9 mouse cellular contexts compared by ENCODE assay signal in the genomic region with DNA sequence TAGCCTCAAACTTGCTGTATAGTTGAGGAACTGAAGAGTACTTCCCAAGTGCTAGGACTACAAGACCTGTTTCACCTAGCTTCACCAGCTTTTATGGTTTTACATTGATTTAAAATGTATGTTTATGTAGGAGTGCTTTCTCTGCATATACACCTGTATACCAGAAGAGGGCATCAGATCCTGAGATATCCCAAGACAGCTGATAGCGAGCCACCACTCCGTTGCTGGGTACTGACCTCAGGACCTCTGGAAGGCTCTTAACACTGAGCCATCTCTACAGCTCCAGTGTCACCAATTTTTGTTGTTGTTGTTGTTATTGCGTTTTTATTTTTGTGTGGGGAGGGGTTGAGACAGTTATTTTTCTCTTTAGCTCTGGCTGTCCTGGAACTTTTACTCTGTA. TPM values are rescaled to one million over a fixed set of nuclear protein-coding genes. Genes with fewer than 3 reads are reported as not detected.
DNase-seq lines count a peak whose midpoint lies in the region; ATAC-seq and TF ChIP-seq lines count a peak whose summit lies in the region.
"Had no signal": no experiment of that assay in that cellular context is flagged by ENCODE, and none has a peak within 500 bp of the region (broad histone marks: within the 10 kb centered on the region; RNA-seq: fewer than 3 reads in every experiment).

No protein-coding gene starts in this region.

- H3K9me3 ChIP-seq in kidney, embryonic 14.5 days (ENCODE audit: control insufficient read depth, low read length): no peaks in the 10 kb centered on the region
- no peaks in the 10 kb centered on the region for H3K9me3 ChIP-seq in ES-E14 (ENCODE audit: control insufficient read depth, insufficient read depth, low read depth, low read length)
- H3K9me3 ChIP-seq in hindbrain, postnatal 0 days (ENCODE audit: low read length): no peaks in the 10 kb centered on the region
- H3K9me3 ChIP-seq: limb, embryonic 13.5 days had no signal

- H3K9ac ChIP-seq in kidney, embryonic 14.5 days (ENCODE audit: low read depth, low read length): no peak overlapping the region
- no peak overlapping the region for H3K9ac ChIP-seq in ES-E14 (ENCODE audit: insufficient read depth, low read depth, low read length, poor library complexity, severe bottlenecking)
- no peak overlapping the region for H3K9ac ChIP-seq in hindbrain, postnatal 0 days (replicated peaks; ENCODE audit: low read length)
- H3K9ac ChIP-seq: limb, embryonic 13.5 days had no signal

- no peak overlapping the region for H3K4me3 ChIP-seq in kidney, embryonic 14.5 days (ENCODE audit: low read length)
- H3K4me3 ChIP-seq in ES-E14 (ENCODE audit: insufficient read depth in 1 of 2, low read depth in 1 of 2, low read length in 2 of 2, poor library complexity in 1 of 2, severe bottlenecking in 1 of 2): no peak overlapping the region
- H3K4me3 ChIP-seq in hindbrain, postnatal 0 days (ENCODE audit: low read length): no peak overlapping the region
- H3K4me3 ChIP-seq: limb, embryonic 13.5 days had no signal

- peak; percentile 65 for TF ChIP-seq CTCF in hindbrain, postnatal 0 days (IDR thresholded peaks at IDR 0.05; ENCODE audit: low read depth)

- no peaks in the 10 kb centered on the region for H3K27me3 ChIP-seq in kidney, embryonic 14.5 days (ENCODE audit: control insufficient read depth, insufficient read depth, low read length)
- no peaks in the 10 kb centered on the region for H3K27me3 ChIP-seq in hindbrain, postnatal 0 days (ENCODE audit: insufficient read depth, low read length)

- H3K4me2 ChIP-seq in kidney, embryonic 14.5 days (replicated peaks; ENCODE audit: low read depth, low read length): no peak overlapping the region
- no peak overlapping the region for H3K4me2 ChIP-seq in hindbrain, postnatal 0 days (ENCODE audit: low read depth, low read length)
- H3K4me2 ChIP-seq: limb, embryonic 13.5 days had no signal

- in situ Hi-C loops in ES-E14 (cut with MboI; ENCODE audit: low sequenced_read_pairs in 2 of 2, unreplicated experiment in 2 of 2): loop anchor here (25.0 kb wide), 5 partner anchors 237 to 538 kb away; partner anchors contain the start of genes Gpr82 (in 2 of the 2) and Nyx (in 2 of the 2)

- no peak for DNase-seq in kidney, adult 8-10 months
- peak; percentile 24 to 37 for DNase-seq in B cell, adult 2 months
- no peak for DNase-seq in ES-E14 (ENCODE audit: low read depth, low spot score)
- peak; percentile 40 for DNase-seq in hindbrain, postnatal 0 days (ENCODE audit: low spot score)
- no peak for DNase-seq in right cerebral cortex, adult 2 months (ENCODE audit: low spot score in 2 of 2)
- no peak for DNase-seq in lung, postnatal 14 days
- DNase-seq in urinary bladder, postnatal 10 days (ENCODE audit: low spot score): no peak

- H3K36me3 ChIP-seq in kidney, embryonic 14.5 days (ENCODE audit: control insufficient read depth, insufficient read depth, low read length): no peaks in the 10 kb centered on the region
- H3K36me3 ChIP-seq in ES-E14 (ENCODE audit: control insufficient read depth, insufficient read depth, low read length, poor library complexity, severe bottlenecking): no peaks in the 10 kb centered on the region
- no peaks in the 10 kb centered on the region for H3K36me3 ChIP-seq in hindbrain, postnatal 0 days (ENCODE audit: insufficient read depth, low read length)
- H3K36me3 ChIP-seq: limb, embryonic 13.5 days had no signal

- no peak overlapping the region for H3K27ac ChIP-seq in kidney, embryonic 14.5 days (ENCODE audit: low read depth, low read length)
- no peak overlapping the region for H3K27ac ChIP-seq in ES-E14 (ENCODE audit: insufficient read depth, low read depth, low read length, poor library complexity, severe bottlenecking)
- no peak overlapping the region for H3K27ac ChIP-seq in hindbrain, postnatal 0 days
- H3K27ac ChIP-seq: limb, embryonic 13.5 days had no signal

- 0 out of 2 replicates have a peak, but pooled peaks have one; percentile 62 for ATAC-seq in kidney, embryonic 14.5 days (ENCODE audit: low FRiP score, low TSS enrichment)
- peak; percentile 43; the same call in 1 of the 2 replicates for ATAC-seq in hindbrain, postnatal 0 days

- WGBS in kidney, embryonic 14.5 days: 11% methylated on average over 3 of the region's 3 CpGs
- 10% methylated on average over 3 of the region's 3 CpGs for WGBS in hindbrain, postnatal 0 days

- H3K4me1 ChIP-seq in kidney, embryonic 14.5 days (ENCODE audit: control insufficient read depth, insufficient read depth, low read length): no peaks in the 10 kb centered on the region
- H3K4me1 ChIP-seq in ES-E14 (ENCODE audit: control insufficient read depth in 2 of 2, insufficient read depth in 2 of 2, low read length in 2 of 2, poor library complexity in 1 of 2): no peaks in the 10 kb centered on the region
- H3K4me1 ChIP-seq in hindbrain, postnatal 0 days (ENCODE audit: insufficient read depth, low read length): no peaks in the 10 kb centered on the region
- H3K4me1 ChIP-seq: limb, embryonic 13.5 days had no signal

TF ChIP-seq in ES-E14, 5 proteins besides CTCF, POLR2A, EP300 and RAD21:
- TF ChIP-seq ZC3H11A (IDR thresholded peaks at IDR 0.05; ENCODE audit: borderline replicate concordance, low read depth, low read length) (peak; percentile 93), HCFC1 (IDR thresholded peaks at IDR 0.05; ENCODE audit: borderline replicate concordance, insufficient read depth, low read length) (no peak)
TF ChIP-seq in ES-E14: peak in this region for 1.

RNA-seq across cellular contexts. Expression of gene Ddx3x, which starts 55.9 kb away (rescaled TPM):
- 131 and 161 TPM in 2 replicates for polyA plus RNA-seq in kidney, embryonic 14.5 days (2014; fragmentation: Nextera tagmentation; extraction: Ambion mirVana)
- 191 and 253 TPM in 2 replicates for total RNA-seq in ES-E14 (2012; rRNA removed)
- total RNA-seq in hindbrain, postnatal 0 days (2014; rRNA removed): 92.2 and 103 TPM in 2 replicates
- polyA plus RNA-seq in hindbrain, postnatal 0 days (2015; fragmentation: Nextera tagmentation; extraction: Ambion mirVana): 91.7 and 110 TPM in 2 replicates

Comparison
In these comparisons a context has a peak if more than half of its experiments do, and no peak if none do; other contexts are left out.
1. DNase-seq: peak in B cell, adult 2 months (2 of 2) and hindbrain, postnatal 0 days (single experiment); none in kidney, adult 8-10 months (0 of 2), ES-E14 (single experiment), right cerebral cortex, adult 2 months (0 of 2), lung, postnatal 14 days (single experiment) and urinary bladder, postnatal 10 days (single experiment).